Mouse (Mus musculus): ENCODE data around the gene E030018B13Rik.

DNA sequence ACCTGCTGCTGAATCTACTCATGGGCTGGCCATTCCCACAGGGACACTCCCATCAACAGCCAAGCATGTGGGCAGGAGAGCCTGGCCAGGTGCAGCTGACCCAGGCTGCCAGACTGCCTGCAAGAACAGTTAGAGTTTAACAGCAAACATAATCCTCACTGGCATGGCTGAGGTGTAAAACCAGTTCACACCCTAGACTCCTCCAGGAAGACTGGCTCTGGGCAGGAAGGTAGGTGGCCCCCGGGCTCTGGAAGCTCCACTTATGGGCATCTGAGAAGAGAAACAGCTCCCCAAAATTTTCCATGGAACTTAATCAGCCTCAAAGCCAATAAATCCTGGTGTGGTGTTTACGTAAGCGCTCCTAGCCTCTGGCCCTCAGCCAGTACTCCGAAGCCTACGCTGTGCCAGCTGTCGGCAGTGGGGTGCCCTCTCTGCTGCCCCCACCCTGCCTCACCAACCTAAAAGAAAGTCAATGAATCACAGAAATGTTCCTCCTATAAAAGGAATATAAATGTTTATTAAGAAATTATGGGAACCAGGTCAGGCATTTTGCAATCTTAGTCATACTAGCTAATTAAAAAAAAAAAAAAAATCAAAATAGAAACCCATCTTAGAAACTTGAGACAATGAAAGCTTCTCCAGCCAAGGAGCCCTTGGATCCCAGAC, 8.2 kb downstream of the E030018B13Rik start:
- TF ChIP-seq POLR2A (IDR thresholded peaks at IDR 0.05; ENCODE audit: low read depth, low read length) (no peak), CTCF (IDR thresholded peaks at IDR 0.05; ENCODE audit: extremely low read depth, insufficient read length, insufficient replicate concordance, low read depth, low read length) (no peak)
